Mouse (Mus musculus): ENCODE measurements at regions not wholly inside any gene's neighbourhood (a gene's known extent, or its start where the extent isn't known, plus 50 kb on each side); places are given as distances from the start of the nearest gene placed in this dataset.
A peak's percentile ranks its signal among the peaks of the same experiment; 100 is the strongest.

DNA sequence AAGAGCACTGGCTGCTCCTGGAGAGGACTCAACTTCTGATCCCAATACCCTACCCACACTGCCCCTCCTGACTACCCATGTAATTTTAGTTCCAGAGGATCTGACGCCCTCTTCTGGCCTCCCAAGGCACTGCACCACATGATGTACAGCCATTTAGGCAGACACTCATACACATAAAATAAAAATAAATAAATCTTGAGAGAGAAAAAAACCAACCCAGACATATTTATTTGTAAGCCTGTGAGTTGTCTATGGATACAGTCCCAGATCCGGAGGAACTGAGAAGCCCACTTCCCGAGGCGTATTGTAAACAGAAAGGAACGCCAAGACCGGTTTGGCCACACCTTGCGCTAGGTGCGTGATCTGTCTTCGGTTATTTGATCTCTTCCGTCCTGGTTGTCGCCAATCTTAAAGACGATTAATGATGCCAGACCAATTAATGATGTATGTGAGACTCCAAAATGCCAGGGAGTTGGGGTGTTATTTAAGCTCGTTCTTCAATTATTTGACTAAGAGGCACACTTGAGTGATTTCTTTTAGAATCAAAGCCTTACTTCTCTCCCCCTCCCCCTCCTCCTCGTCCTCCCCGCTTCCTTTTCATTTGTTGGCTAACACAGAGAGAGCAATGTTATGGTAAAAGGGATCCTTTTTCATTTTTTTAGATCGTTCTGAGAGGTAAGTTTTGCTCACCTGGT is 118.7 kb upstream of the Zfp217 start:
- H3K36me3 ChIP-seq (ENCODE audit: control insufficient read depth, insufficient read depth, low read length): no peaks in the 10 kb centered on the region
- H3K4me2 ChIP-seq: peak overlapping the region; percentile 57
- 22% methylated on average over 16 of the region's 16 CpGs for WGBS
- H3K4me1 ChIP-seq (replicated peaks; ENCODE audit: control insufficient read depth, insufficient read depth, low read length): no peaks in the 10 kb centered on the region; the same call in 1 of the 2 replicates
- no peak overlapping the region for H3K27ac ChIP-seq (ENCODE audit: low read depth, low read length)
- no peaks in the 10 kb centered on the region for H3K27me3 ChIP-seq (replicated peaks; ENCODE audit: control insufficient read depth, insufficient read depth, low read length)
- ATAC-seq (replicated peaks; ENCODE audit: low FRiP score) (no peak), DNase-seq (ENCODE audit: low spot score) (no peak)
- H3K4me3 ChIP-seq (ENCODE audit: low read depth, low read length): peak overlapping the region; percentile 26; the same call in 1 of the 2 replicates
- H3K9me3 ChIP-seq (ENCODE audit: control insufficient read depth, low read length): no peaks in the 10 kb centered on the region
- no peak overlapping the region for H3K9ac ChIP-seq (ENCODE audit: low read depth, low read length)

DNA sequence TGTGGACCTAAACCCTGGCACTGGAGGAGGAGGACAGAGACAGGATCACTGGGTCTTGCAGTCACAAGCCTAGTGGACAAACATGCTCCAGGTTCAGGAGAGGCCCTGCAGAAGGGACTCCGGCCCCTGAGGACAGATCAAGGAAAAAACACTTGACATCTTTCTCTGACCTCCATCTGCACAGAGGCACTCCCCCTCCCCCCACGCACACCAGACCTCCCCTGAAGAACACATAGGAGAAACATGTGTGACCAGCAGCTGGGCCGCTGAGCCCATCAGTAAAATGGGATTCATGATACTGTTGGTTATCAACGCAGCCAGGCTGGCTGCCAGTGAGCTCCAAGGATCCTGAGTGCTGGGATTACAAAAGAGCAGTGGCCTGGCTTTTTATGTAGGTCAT is 115.7 kb upstream of the Zfp217 start:
- Histone ChIP-seq H3K9me3 (ENCODE audit: control insufficient read depth, low read length) (no peaks in the 10 kb centered on the region), H3K4me2 (no peak overlapping the region), H3K27ac (ENCODE audit: low read depth, low read length) (no peak overlapping the region), H3K4me3 (ENCODE audit: low read depth, low read length) (no peak overlapping the region), H3K4me1 (replicated peaks; ENCODE audit: control insufficient read depth, insufficient read depth, low read length) (no peaks in the 10 kb centered on the region; the same call in 1 of the 2 replicates), H3K27me3 (replicated peaks; ENCODE audit: control insufficient read depth, insufficient read depth, low read length) (no peaks in the 10 kb centered on the region), H3K9ac (ENCODE audit: low read depth, low read length) (no peak overlapping the region), H3K36me3 (ENCODE audit: control insufficient read depth, insufficient read depth, low read length) (no peaks in the 10 kb centered on the region)
- 59% methylated on average over 4 of the region's 4 CpGs for WGBS
- DNase-seq (ENCODE audit: low spot score) (no peak), ATAC-seq (replicated peaks; ENCODE audit: low FRiP score) (no peak)

DNA sequence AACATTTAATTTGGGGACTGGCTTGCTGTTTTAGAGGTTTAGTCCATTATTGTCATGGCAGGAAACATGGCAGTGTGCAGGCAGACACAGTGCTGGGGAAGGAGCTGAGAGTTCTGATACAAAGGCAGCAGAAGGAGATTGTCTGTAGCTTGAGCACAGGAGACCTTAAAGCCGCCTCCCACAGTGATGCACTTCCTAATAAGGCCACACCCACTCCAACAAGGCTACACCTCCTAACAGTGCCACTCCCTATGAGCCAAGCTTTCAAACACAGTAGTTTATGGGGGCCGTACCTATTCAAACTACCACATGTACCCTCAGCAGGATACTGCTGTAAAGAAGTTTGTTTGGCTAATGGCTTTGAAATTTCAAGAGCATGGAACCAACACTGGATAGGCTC is 113.3 kb upstream of the Zfp217 start:
- DNase-seq (ENCODE audit: low spot score) (no peak), ATAC-seq (replicated peaks; ENCODE audit: low FRiP score) (0 out of 2 replicates have a peak, but pooled peaks have one; percentile 44)
- Histone ChIP-seq H3K9me3 (ENCODE audit: control insufficient read depth, low read length) (no peaks in the 10 kb centered on the region), H3K27ac (ENCODE audit: low read depth, low read length) (no peak overlapping the region), H3K4me2 (no peak overlapping the region), H3K9ac (ENCODE audit: low read depth, low read length) (no peak overlapping the region), H3K4me3 (ENCODE audit: low read depth, low read length) (no peak overlapping the region), H3K27me3 (replicated peaks; ENCODE audit: control insufficient read depth, insufficient read depth, low read length) (no peaks in the 10 kb centered on the region), H3K36me3 (ENCODE audit: control insufficient read depth, insufficient read depth, low read length) (no peaks in the 10 kb centered on the region), H3K4me1 (replicated peaks; ENCODE audit: control insufficient read depth, insufficient read depth, low read length) (no peaks in the 10 kb centered on the region)
- 84% methylated on average over 2 of the region's 2 CpGs for WGBS

DNA sequence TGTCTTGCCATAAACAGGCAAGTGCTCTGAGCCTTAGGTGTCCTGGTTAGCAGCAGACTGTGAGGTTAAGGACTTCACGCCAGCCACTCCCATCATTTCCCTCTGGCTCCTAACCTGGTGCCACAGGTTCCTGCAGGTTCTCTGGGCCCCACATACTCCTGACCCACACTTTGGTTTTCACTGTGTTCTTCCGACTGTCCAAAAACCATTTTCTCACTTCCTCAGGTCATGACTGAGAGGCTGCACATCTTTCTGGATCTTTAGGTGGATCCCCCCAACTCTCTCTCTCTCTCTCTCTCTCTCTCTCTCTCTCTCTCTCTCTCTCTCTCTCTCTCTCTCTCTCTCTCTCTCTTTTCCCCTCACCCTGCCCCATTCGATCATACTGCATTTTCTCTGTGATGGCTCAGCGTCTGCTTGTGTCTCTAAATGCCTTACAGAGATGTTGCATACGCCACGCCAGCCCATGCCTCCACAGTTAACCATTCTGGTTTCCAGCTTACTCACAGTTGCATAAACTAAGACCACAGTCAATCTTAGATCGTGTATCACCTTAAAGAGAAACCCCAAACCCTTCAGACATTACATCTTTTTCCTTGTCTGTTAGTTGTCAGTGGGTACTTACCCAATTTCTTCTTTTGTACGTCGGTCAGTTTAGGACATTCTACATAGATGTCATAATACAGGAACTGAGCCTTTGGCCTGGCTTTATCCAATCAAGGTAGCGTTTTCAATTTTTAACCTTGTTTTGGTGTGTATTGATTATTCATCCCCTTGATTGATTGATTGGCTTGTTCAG is 112.0 kb upstream of the Zfp217 start:
- Histone ChIP-seq H3K9ac (ENCODE audit: low read depth, low read length) (no peak overlapping the region), H3K27me3 (replicated peaks; ENCODE audit: control insufficient read depth, insufficient read depth, low read length) (no peaks in the 10 kb centered on the region), H3K36me3 (ENCODE audit: control insufficient read depth, insufficient read depth, low read length) (no peaks in the 10 kb centered on the region), H3K4me2 (no peak overlapping the region), H3K9me3 (ENCODE audit: control insufficient read depth, low read length) (no peaks in the 10 kb centered on the region), H3K27ac (ENCODE audit: low read depth, low read length) (no peak overlapping the region), H3K4me1 (replicated peaks; ENCODE audit: control insufficient read depth, insufficient read depth, low read length) (no peaks in the 10 kb centered on the region), H3K4me3 (ENCODE audit: low read depth, low read length) (no peak overlapping the region)
- no peak for ATAC-seq (replicated peaks; ENCODE audit: low FRiP score)
- 81% methylated on average over 10 of the region's 10 CpGs for WGBS
- DNase-seq (ENCODE audit: low spot score): no peak

DNA sequence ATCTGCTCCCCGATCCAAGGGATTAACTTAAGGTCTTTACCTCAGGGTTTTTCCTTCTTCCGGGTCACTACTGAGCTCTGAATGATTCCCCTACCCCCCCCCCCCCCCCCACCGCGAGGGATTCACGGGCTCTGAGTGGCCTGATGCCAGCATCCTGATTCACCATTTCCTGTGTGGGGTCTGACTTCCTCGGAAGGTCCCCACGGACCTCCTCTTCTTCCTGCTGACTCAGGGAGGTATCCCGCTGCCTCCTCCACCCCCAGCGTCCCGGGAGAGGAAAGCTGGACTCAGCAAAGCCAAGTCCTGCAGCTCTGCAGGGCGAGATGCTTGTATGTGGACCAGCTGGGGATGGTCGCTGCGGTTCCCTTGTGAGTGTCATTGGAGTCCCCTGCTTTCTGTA is 110.5 kb upstream of the Zfp217 start:
- 0 out of 2 replicates have a peak, but pooled peaks have one; percentile 4 for ATAC-seq (replicated peaks; ENCODE audit: low FRiP score)
- no peaks in the 10 kb centered on the region for H3K9me3 ChIP-seq (ENCODE audit: control insufficient read depth, low read length)
- no peaks in the 10 kb centered on the region for H3K36me3 ChIP-seq (ENCODE audit: control insufficient read depth, insufficient read depth, low read length)

DNA sequence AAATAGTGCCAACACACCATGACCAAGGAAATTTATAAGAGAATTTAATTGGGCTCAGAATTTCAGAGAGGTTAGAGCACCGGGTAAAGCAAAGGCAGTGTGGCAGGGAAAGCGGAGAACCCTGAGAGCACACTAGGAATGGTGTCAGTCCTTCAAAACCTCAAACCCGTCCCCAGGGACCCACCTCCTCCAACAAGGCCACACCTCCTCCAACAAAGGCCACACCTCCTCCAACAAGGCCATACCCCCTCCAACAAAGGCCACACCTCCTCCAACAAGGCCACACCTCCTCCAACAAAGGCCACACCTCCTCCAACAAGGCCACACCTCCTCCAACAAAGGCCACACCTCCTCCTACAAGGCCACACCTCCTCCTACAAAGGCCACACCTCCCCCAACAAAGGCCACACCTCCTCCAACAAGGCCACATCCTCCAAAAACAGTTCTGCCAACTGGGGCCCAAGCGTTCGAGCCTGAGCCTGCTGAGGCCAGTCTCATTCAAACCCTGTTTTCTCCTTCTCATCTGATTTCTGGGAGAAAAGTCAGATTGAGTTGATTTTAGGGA is 109.8 kb upstream of the Zfp217 start:
- Histone ChIP-seq H3K9ac (ENCODE audit: low read depth, low read length) (no peak overlapping the region), H3K27me3 (replicated peaks; ENCODE audit: control insufficient read depth, insufficient read depth, low read length) (no peaks in the 10 kb centered on the region), H3K9me3 (ENCODE audit: control insufficient read depth, low read length) (no peaks in the 10 kb centered on the region), H3K4me2 (no peak overlapping the region), H3K4me1 (replicated peaks; ENCODE audit: control insufficient read depth, insufficient read depth, low read length) (no peaks in the 10 kb centered on the region; the same call in 1 of the 2 replicates), H3K27ac (ENCODE audit: low read depth, low read length) (no peak overlapping the region), H3K4me3 (ENCODE audit: low read depth, low read length) (no peak overlapping the region), H3K36me3 (ENCODE audit: control insufficient read depth, insufficient read depth, low read length) (no peaks in the 10 kb centered on the region)
- WGBS: 77% methylated on average over 5 of the region's 5 CpGs
- DNase-seq (ENCODE audit: low spot score) (no peak), ATAC-seq (replicated peaks; ENCODE audit: low FRiP score) (no peak)

More for the DNA sequence above, 110.5 kb upstream of the Zfp217 start:
- DNase-seq (ENCODE audit: low spot score): no peak
- 56% methylated on average over 13 of the region's 13 CpGs for WGBS
- H3K27me3 ChIP-seq (replicated peaks; ENCODE audit: control insufficient read depth, insufficient read depth, low read length): no peaks in the 10 kb centered on the region
- no peak overlapping the region for H3K4me2 ChIP-seq
- no peak overlapping the region for H3K27ac ChIP-seq (ENCODE audit: low read depth, low read length)
- H3K4me3 ChIP-seq (ENCODE audit: low read depth, low read length): no peak overlapping the region
- H3K9ac ChIP-seq (ENCODE audit: low read depth, low read length): no peak overlapping the region
- no peaks in the 10 kb centered on the region for H3K4me1 ChIP-seq (replicated peaks; ENCODE audit: control insufficient read depth, insufficient read depth, low read length)

DNA sequence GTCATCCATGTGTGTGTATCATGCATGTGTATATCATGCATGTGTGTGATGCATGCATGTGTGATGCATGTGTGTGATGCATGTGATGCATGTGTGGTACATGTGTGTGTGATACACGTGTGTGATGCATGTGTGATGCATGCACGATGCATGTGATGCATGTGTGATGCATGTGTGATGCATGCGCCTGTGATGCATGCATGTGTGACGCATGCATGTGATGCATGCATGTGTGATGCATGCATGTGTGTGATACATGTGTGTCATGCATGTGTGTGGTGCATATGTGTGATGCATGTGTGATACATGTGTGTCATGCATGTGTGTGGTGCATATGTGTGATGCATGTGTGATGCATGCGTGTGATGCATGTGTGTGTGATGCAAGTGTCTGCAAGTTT is 108.1 kb upstream of the Zfp217 start:
- no peak for ATAC-seq (replicated peaks; ENCODE audit: low FRiP score)
- H3K4me1 ChIP-seq (replicated peaks; ENCODE audit: control insufficient read depth, insufficient read depth, low read length): peaks cover 5% of the 10 kb centered on the region; the same call in 1 of the 2 replicates

DNA sequence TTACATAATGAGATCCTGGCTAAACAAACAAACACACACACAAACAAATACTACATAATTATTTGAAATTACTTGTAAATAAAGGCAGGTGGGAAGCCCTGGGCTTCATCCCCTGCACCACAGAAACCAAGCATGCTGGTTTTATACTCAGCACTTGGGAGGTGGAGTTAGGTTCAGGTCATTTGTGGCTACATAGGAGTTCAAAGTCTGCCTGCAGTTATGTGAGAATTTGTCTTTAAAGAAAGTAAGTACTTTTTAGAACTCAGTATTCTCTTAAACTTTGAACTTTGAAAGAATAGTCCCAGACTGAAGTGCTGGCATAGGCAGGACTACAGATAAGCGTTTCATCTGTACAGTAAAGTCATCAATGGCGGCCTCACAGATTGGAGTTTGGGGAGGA is 107.6 kb upstream of the Zfp217 start:
- ATAC-seq (replicated peaks; ENCODE audit: low FRiP score) (no peak), DNase-seq (ENCODE audit: low spot score) (no peak)
- Histone ChIP-seq H3K4me2 (no peak overlapping the region), H3K27ac (ENCODE audit: low read depth, low read length) (no peak overlapping the region), H3K4me1 (replicated peaks; ENCODE audit: control insufficient read depth, insufficient read depth, low read length) (peaks cover 5% of the 10 kb centered on the region; the same call in 1 of the 2 replicates), H3K9me3 (ENCODE audit: control insufficient read depth, low read length) (no peaks in the 10 kb centered on the region), H3K9ac (ENCODE audit: low read depth, low read length) (no peak overlapping the region), H3K4me3 (ENCODE audit: low read depth, low read length) (no peak overlapping the region), H3K36me3 (ENCODE audit: control insufficient read depth, insufficient read depth, low read length) (no peaks in the 10 kb centered on the region), H3K27me3 (replicated peaks; ENCODE audit: control insufficient read depth, insufficient read depth, low read length) (no peaks in the 10 kb centered on the region)
- WGBS: 92% methylated on average over 2 of the region's 2 CpGs

More for the DNA sequence above, 108.1 kb upstream of the Zfp217 start:
- no peaks in the 10 kb centered on the region for H3K36me3 ChIP-seq (ENCODE audit: control insufficient read depth, insufficient read depth, low read length)
- H3K4me2 ChIP-seq: no peak overlapping the region
- H3K9ac ChIP-seq (ENCODE audit: low read depth, low read length): no peak overlapping the region
- 88% methylated on average over 5 of the region's 5 CpGs for WGBS
- DNase-seq (ENCODE audit: low spot score): no peak
- H3K27me3 ChIP-seq (replicated peaks; ENCODE audit: control insufficient read depth, insufficient read depth, low read length): no peaks in the 10 kb centered on the region
- no peak overlapping the region for H3K27ac ChIP-seq (ENCODE audit: low read depth, low read length)
- H3K4me3 ChIP-seq (ENCODE audit: low read depth, low read length): no peak overlapping the region
- H3K9me3 ChIP-seq (ENCODE audit: control insufficient read depth, low read length): no peaks in the 10 kb centered on the region

Measured in liver, embryonic 11.5 days (tissue).